Mouse (Mus musculus) midbrain, postnatal 0 days (tissue): ENCODE measurements around the gene Tlr2. TPM values are rescaled to one million over a fixed set of nuclear protein-coding genes. Genes with fewer than 3 reads are reported as not detected.
"Not testable (repeated sequence)": the region's sequence is repeated elsewhere in the genome, so short reads cannot be mapped to it uniquely, and the experiment has no call there.

Experiments
- ATAC-seq: fragments of 200-750 bp; cut with Nextera tagmentation; 2 replicates; pipeline ENCODE4 v1.8.0; 2017; ENCODE audit warnings: moderate number of reproducible peaks, mild to moderate bottlenecking, moderate TSS enrichment, moderate library complexity; ENCODE audit not compliant: low FRiP score
- DNase-seq: peaks from one replicate; pipeline ENCODE4 v3.0.0-alpha.2; 2015; ENCODE audit warnings: low spot score
- H3K27ac ChIP-seq: fragments of 300-500 bp; sonication (generic); 2 replicates; pipeline ENCODE4 v1.5.1; 2014; ENCODE audit warnings: low read depth, mild to moderate bottlenecking, low read length, mixed read lengths
- H3K27me3 ChIP-seq: fragments of 300-500 bp; sonication (generic); 2 replicates; pipeline ENCODE4 v1.6.1; 2014; ENCODE audit warnings: low read length, control low read depth, mixed read lengths; ENCODE audit not compliant: insufficient read depth
- H3K36me3 ChIP-seq: fragments of 300-500 bp; sonication (generic); 2 replicates; pipeline ENCODE4 v1.6.1; 2014; ENCODE audit warnings: low read length, control low read depth, mixed read lengths; ENCODE audit not compliant: insufficient read depth
- H3K4me1 ChIP-seq: fragments of 300-500 bp; sonication (generic); 2 replicates; pipeline ENCODE4 v1.6.1; 2014; ENCODE audit warnings: mild to moderate bottlenecking, control low read depth, antibody characterized with exemption, low read length, mixed read lengths; ENCODE audit not compliant: insufficient read depth
- H3K4me2 ChIP-seq: fragments of 300-500 bp; sonication (generic); 2 replicates; pipeline ENCODE4 v1.6.1; 2014; ENCODE audit warnings: low read depth, mild to moderate bottlenecking, low read length, mixed read lengths; ENCODE audit not compliant: poor library complexity, severe bottlenecking
- H3K4me3 ChIP-seq: fragments of 300-500 bp; sonication (generic); 2 replicates; pipeline ENCODE4 v1.5.1; 2014; ENCODE audit warnings: low read depth, mild to moderate bottlenecking, low read length, moderate library complexity
- H3K9ac ChIP-seq: fragments of 300-500 bp; sonication (generic); replicated peaks from 2 replicates; pipeline ENCODE4 v1.6.1; 2014; ENCODE audit warnings: mild to moderate bottlenecking, low read length, moderate library complexity, mixed read lengths; ENCODE audit not compliant: poor library complexity, severe bottlenecking
- H3K9me3 ChIP-seq: fragments of 300-500 bp; sonication (generic); 2 replicates; pipeline ENCODE4 v1.6.1; 2016; ENCODE audit warnings: low read length, control low read depth
- CTCF ChIP-seq: IDR thresholded peaks from 2 replicates; pipeline ENCODE4 v1.5.1; 2016; ENCODE audit warnings: antibody characterized with exemption, mild to moderate bottlenecking
- WGBS: fragments of 180-500 bp; shearing (Covaris S2); extraction: QIAGEN DNeasy Blood & Tissue Kit; methylation state at CpG from one replicate; pipeline ENCODE4 v1.1.7; 2014; 5-methylcytosine and 5-hydroxymethylcytosine counted together
- polyA plus RNA-seq: library from polyadenylated mRNA; unstranded; fragments of >200 nt; fragmentation: Nextera tagmentation; extraction: Ambion mirVana; gene quantifications from 2 replicates; pipeline ENCODE4 v1.2.1, GENCODE M21; 2015
- total RNA-seq: library from RNA; depleted of rRNA; stranded (reverse); fragments of >200 nt; gene quantifications from 2 replicates; pipeline ENCODE4 v1.2.3, GENCODE M21; 2014; rRNA removed

The Tlr2 gene
- 1.2 and 1.7 TPM in 2 replicates for total RNA-seq
- polyA plus RNA-seq = 0.91 and 0.99 TPM in 2 replicates

- Histone ChIP-seq H3K27me3 (0 out of 2 replicates have a peak, but pooled peaks cover 3% of the 10 kb centered on the region), H3K4me1 (peaks cover 4% of the 10 kb centered on the region; the same call in 1 of the 2 replicates), H3K9me3 (no peaks in the 10 kb centered on the region), H3K9ac (peak within 1 kb of the TSS; percentile 55), H3K27ac (no peak within 1 kb of the TSS), H3K36me3 (no peaks in the 10 kb centered on the region), H3K4me3 (peak within 1 kb of the TSS; percentile 43), H3K4me2 (peak within 1 kb of the TSS; percentile 62)
- WGBS = 1% methylated on average over 35 of the region's 35 CpGs
- TF ChIP-seq CTCF = peak; percentile 50
- DNase-seq (no peak), ATAC-seq (no peak)
Observed at GRCm38 (mm10) chr3:83841095-83841850, at the start of gene Tlr2. Tlr2 (minus strand) TSS chr3:83841767.

GRCm38 (mm10) chr3:83885163-83885562 lies 43.6 kb upstream of the Tlr2 start:
- no peaks in the 10 kb centered on the region for H3K27me3 ChIP-seq
- no peaks in the 10 kb centered on the region for H3K36me3 ChIP-seq
- no peak overlapping the region for H3K9ac ChIP-seq
- no peak for ATAC-seq
- no peak overlapping the region for H3K4me2 ChIP-seq
- no peaks in the 10 kb centered on the region for H3K4me1 ChIP-seq
- DNase-seq = no peak
- no peaks in the 10 kb centered on the region for H3K9me3 ChIP-seq
- H3K27ac ChIP-seq = no peak overlapping the region
- 86% methylated on average over 2 of the region's 2 CpGs for WGBS
- no peak for TF ChIP-seq CTCF
- no peak overlapping the region for H3K4me3 ChIP-seq

DNA sequence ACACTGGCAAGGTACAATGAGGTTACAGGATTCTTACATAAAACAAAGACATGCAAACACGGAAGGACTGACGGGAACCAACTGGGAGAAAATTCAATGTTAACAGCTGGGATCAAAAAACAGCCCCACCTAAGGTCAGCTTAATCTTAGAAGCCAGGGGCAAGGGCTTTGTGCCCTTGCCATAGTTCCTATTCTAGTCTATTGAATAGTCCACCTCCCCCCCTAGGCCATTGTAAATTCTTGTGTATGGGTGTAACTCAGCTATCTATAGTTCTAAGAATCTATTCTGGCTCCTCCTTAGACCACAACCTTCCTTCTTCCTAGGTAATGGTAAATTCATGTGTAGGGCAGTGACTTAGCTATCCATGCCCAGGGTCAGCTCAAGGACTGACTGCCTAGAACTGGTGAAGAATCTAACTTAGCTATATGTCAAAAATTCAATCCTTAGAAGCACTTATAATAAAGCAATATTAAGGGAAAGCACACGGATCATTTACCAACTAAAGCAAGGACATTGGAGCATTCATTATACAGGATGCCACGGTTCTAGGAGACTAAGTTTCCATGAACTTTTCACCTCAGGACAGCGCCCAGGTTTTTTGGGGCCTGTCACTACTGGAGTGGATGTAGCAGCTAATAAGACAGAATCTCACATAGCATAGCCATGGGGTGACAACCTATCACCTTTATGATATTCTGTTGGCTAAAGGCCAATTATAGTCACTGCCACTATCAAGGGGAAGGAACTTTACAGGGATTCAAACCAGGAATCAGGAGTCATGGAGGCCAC lies 37.9 kb upstream of the Tlr2 start:
- H3K9me3 ChIP-seq, DNase-seq, H3K4me3 ChIP-seq, ATAC-seq, H3K27me3 ChIP-seq, H3K4me1 ChIP-seq, H3K9ac ChIP-seq, H3K36me3 ChIP-seq, H3K27ac ChIP-seq, H3K4me2 ChIP-seq: not testable (repeated sequence)
- 83% methylated on average over 5 of the region's 5 CpGs for WGBS

DNA sequence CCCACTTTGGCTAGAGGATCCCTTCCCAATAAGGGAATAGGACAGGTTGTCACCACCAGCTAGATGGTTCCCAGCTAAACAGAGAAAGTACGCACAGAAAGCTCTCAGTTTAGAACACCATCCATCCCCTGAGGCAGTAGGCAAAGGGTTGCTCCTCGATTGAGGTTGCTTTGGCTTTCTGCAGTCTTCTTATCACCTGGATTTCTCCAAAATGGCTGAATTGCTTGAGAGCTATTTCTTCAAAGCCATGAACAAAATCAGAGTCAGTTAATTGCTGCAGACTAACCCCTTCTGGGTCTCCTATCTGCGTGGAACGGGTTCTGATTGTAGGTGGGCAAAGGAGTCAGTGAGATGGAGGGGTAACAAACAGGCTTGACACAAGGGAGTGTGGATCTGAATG lies 37.2 kb upstream of the Tlr2 start:
- WGBS = 95% methylated on average over 4 of the region's 4 CpGs

GRCm38 (mm10) chr3:83876299-83876698 lies 34.7 kb upstream of the Tlr2 start:
- ATAC-seq (no peak), DNase-seq (no peak)
- Histone ChIP-seq H3K9ac (no peak overlapping the region), H3K27ac (no peak overlapping the region), H3K4me2 (no peak overlapping the region), H3K9me3 (no peaks in the 10 kb centered on the region), H3K27me3 (no peaks in the 10 kb centered on the region), H3K4me3 (no peak overlapping the region), H3K36me3 (no peaks in the 10 kb centered on the region), H3K4me1 (no peaks in the 10 kb centered on the region)
- no peak for TF ChIP-seq CTCF
- 70% methylated on average over 4 of the region's 4 CpGs for WGBS

More for the DNA sequence above, 37.2 kb upstream of the Tlr2 start:
- no peak overlapping the region for H3K27ac ChIP-seq
- H3K4me1 ChIP-seq = no peaks in the 10 kb centered on the region
- TF ChIP-seq CTCF = no peak
- DNase-seq = no peak
- no peak overlapping the region for H3K4me2 ChIP-seq
- no peak overlapping the region for H3K9ac ChIP-seq
- no peak overlapping the region for H3K4me3 ChIP-seq
- H3K36me3 ChIP-seq = no peaks in the 10 kb centered on the region
- H3K27me3 ChIP-seq = no peaks in the 10 kb centered on the region
- ATAC-seq = no peak
- H3K9me3 ChIP-seq = no peaks in the 10 kb centered on the region

- H3K27ac ChIP-seq, H3K9me3 ChIP-seq, H3K9ac ChIP-seq, DNase-seq, H3K4me1 ChIP-seq, ATAC-seq, H3K27me3 ChIP-seq, H3K36me3 ChIP-seq, H3K4me3 ChIP-seq, H3K4me2 ChIP-seq: not testable (repeated sequence)
- WGBS = 94% methylated on average over 2 of the region's 2 CpGs
Observed at GRCm38 (mm10) chr3:83875078-83875477, 33.5 kb upstream of the Tlr2 start.

- ATAC-seq, H3K9me3 ChIP-seq, H3K27me3 ChIP-seq, DNase-seq, H3K36me3 ChIP-seq, H3K4me2 ChIP-seq, H3K4me3 ChIP-seq, H3K4me1 ChIP-seq, H3K9ac ChIP-seq, H3K27ac ChIP-seq: not testable (repeated sequence)
- 88% methylated on average over 2 of the region's 2 CpGs for WGBS
Observed at GRCm38 (mm10) chr3:83872853-83873252, 31.3 kb upstream of the Tlr2 start.

DNA sequence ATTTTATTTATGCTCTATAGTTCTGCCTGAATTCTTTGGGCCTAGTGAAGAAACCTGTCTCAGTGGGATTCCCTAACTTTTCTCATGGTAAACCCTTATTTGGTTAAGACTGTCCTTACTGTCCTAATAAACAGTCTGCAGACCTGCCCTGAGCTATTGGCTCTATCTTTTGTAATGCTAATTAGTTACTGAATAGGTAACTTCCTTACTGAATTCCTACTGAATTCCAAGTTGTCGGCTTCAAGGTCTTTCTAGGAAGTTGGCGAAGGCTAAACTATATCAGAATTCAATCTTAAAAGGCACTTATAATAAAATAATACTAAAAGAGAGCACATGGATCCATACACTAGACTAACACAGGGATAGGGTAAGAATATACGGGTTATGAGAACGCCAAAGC lies 30.4 kb upstream of the Tlr2 start:
- WGBS = 94% methylated on average over 4 of the region's 4 CpGs

More for the DNA sequence above, 30.4 kb upstream of the Tlr2 start:
- H3K9ac ChIP-seq, H3K4me3 ChIP-seq, H3K4me2 ChIP-seq, H3K4me1 ChIP-seq, H3K36me3 ChIP-seq, DNase-seq, H3K27me3 ChIP-seq, H3K27ac ChIP-seq, H3K9me3 ChIP-seq, ATAC-seq: not testable (repeated sequence)
